Mouse (Mus musculus) heart, postnatal 0 days (tissue): ENCODE measurements at regions not wholly inside any gene's neighbourhood (a gene's known extent, or its start where the extent isn't known, plus 50 kb on each side); places are given as distances from the start of the nearest gene placed in this dataset.

ENCODE experiments used
- ATAC-seq: fragments of 200-750 bp; cut with Nextera tagmentation; 2 replicates; pipeline ENCODE4 v1.8.0; 2017; ENCODE audit warnings: low read depth, moderate number of reproducible peaks, moderate library complexity; ENCODE audit not compliant: insufficient read depth
- DNase-seq: peaks from one replicate; pipeline ENCODE4 v3.0.0-alpha.2; 2016; ENCODE audit warnings: low spot score
- H3K27ac ChIP-seq: fragments of 300-500 bp; sonication (generic); 2 replicates; pipeline ENCODE4 v1.5.1; 2014; ENCODE audit warnings: low read depth, mild to moderate bottlenecking
- H3K27me3 ChIP-seq: fragments of 300-500 bp; sonication (generic); 2 replicates; pipeline ENCODE4 v1.6.1; 2014; ENCODE audit warnings: low read length, mixed read lengths; ENCODE audit not compliant: control insufficient read depth, insufficient read depth
- H3K36me3 ChIP-seq: fragments of 300-500 bp; sonication (generic); replicated peaks from 2 replicates; pipeline ENCODE4 v1.6.1; 2014; ENCODE audit warnings: low read length, mixed read lengths; ENCODE audit not compliant: control insufficient read depth, insufficient read depth
- H3K4me1 ChIP-seq: fragments of 300-500 bp; sonication (generic); 2 replicates; pipeline ENCODE4 v1.6.1; 2014; ENCODE audit warnings: antibody characterized with exemption; ENCODE audit not compliant: control insufficient read depth, insufficient read depth
- H3K4me2 ChIP-seq: fragments of 300-500 bp; sonication (generic); 2 replicates; pipeline ENCODE4 v1.6.1; 2014; ENCODE audit warnings: low read depth, mild to moderate bottlenecking, low read length, moderate library complexity
- H3K4me3 ChIP-seq: fragments of 300-500 bp; sonication (generic); 2 replicates; pipeline ENCODE4 v1.5.1; 2014; ENCODE audit warnings: low read depth, low read length
- H3K9ac ChIP-seq: fragments of 300-500 bp; sonication (generic); replicated peaks from 2 replicates; pipeline ENCODE4 v1.6.1; 2014; ENCODE audit warnings: low read depth, low read length, mixed read lengths
- H3K9me3 ChIP-seq: fragments of 300-500 bp; sonication (generic); replicated peaks from 2 replicates; pipeline ENCODE4 v1.6.1; 2016; ENCODE audit warnings: low read length; ENCODE audit not compliant: control insufficient read depth
- CTCF ChIP-seq: IDR thresholded peaks from 2 replicates; pipeline ENCODE4 v1.5.1; 2016; ENCODE audit warnings: antibody characterized with exemption, control low read depth, low read depth
- EP300 ChIP-seq: IDR thresholded peaks from 2 replicates; pipeline ENCODE4 v1.6.1; 2016; ENCODE audit warnings: antibody characterized with exemption, low read depth
- WGBS: fragments of 180-500 bp; shearing (Covaris S2); extraction: QIAGEN DNeasy Blood & Tissue Kit; methylation state at CpG from one replicate; pipeline ENCODE4 v1.1.7; 2014; 5-methylcytosine and 5-hydroxymethylcytosine counted together

- Histone ChIP-seq H3K4me3 (no peak overlapping the region), H3K4me1 (peaks cover 22% of the 10 kb centered on the region), H3K36me3 (no peaks in the 10 kb centered on the region), H3K27me3 (no peaks in the 10 kb centered on the region), H3K4me2 (no peak overlapping the region), H3K9ac (no peak overlapping the region), H3K9me3 (no peaks in the 10 kb centered on the region), H3K27ac (peak overlapping the region; percentile 72)
- 46% methylated on average over 2 of the region's 2 CpGs for WGBS
- DNase-seq (peak; percentile 71), ATAC-seq (peak; percentile 78)
- no peak for TF ChIP-seq CTCF
- no peak for TF ChIP-seq EP300
Observed at GRCm38 (mm10) chr13:112160173-112160641, 128.0 kb upstream of the Ankrd55 start.

GRCm38 (mm10) chr13:112160726-112161125 is 127.5 kb upstream of the Ankrd55 start:
- H3K36me3 ChIP-seq, result no peaks in the 10 kb centered on the region
- peaks cover 22% of the 10 kb centered on the region for H3K4me1 ChIP-seq
- ATAC-seq (no peak), DNase-seq (no peak)
- 65% methylated on average over 2 of the region's 2 CpGs for WGBS
- H3K9me3 ChIP-seq, result no peaks in the 10 kb centered on the region
- H3K4me3 ChIP-seq, result no peak overlapping the region
- H3K27me3 ChIP-seq, result no peaks in the 10 kb centered on the region
- TF ChIP-seq CTCF (no peak), EP300 (no peak)
- no peak overlapping the region for H3K4me2 ChIP-seq
- 0 out of 2 replicates have a peak overlapping the region, but pooled peaks have one; percentile 72 for H3K27ac ChIP-seq
- H3K9ac ChIP-seq, result no peak overlapping the region

GRCm38 (mm10) chr13:112161886-112162285 is 126.4 kb upstream of the Ankrd55 start:
- ATAC-seq (no peak), DNase-seq (no peak)
- H3K4me2 ChIP-seq, result no peak overlapping the region
- peaks cover 22% of the 10 kb centered on the region for H3K4me1 ChIP-seq
- no peak overlapping the region for H3K4me3 ChIP-seq
- H3K27me3 ChIP-seq, result no peaks in the 10 kb centered on the region
- TF ChIP-seq CTCF (no peak), EP300 (no peak)
- WGBS, result 88% methylated on average over 2 of the region's 2 CpGs
- no peaks in the 10 kb centered on the region for H3K9me3 ChIP-seq
- no peak overlapping the region for H3K9ac ChIP-seq
- no peaks in the 10 kb centered on the region for H3K36me3 ChIP-seq
- H3K27ac ChIP-seq, result no peak overlapping the region

- Histone ChIP-seq H3K36me3 (no peaks in the 10 kb centered on the region), H3K4me2 (no peak overlapping the region), H3K27me3 (no peaks in the 10 kb centered on the region), H3K9ac (no peak overlapping the region), H3K4me1 (0 out of 2 replicates have a peak, but pooled peaks cover 4% of the 10 kb centered on the region), H3K9me3 (no peaks in the 10 kb centered on the region), H3K4me3 (no peak overlapping the region), H3K27ac (no peak overlapping the region)
- 74% methylated on average over 2 of the region's 2 CpGs for WGBS
- TF ChIP-seq EP300, result no peak
- TF ChIP-seq CTCF, result no peak
- ATAC-seq, result no peak
- no peak for DNase-seq
Observed at GRCm38 (mm10) chr13:112165921-112166320, 122.3 kb upstream of the Ankrd55 start.

GRCm38 (mm10) chr13:112166338-112166802 is 121.9 kb upstream of the Ankrd55 start:
- H3K9ac ChIP-seq, result no peak overlapping the region
- no peaks in the 10 kb centered on the region for H3K4me1 ChIP-seq
- H3K4me3 ChIP-seq, result no peak overlapping the region
- 68% methylated on average over 10 of the region's 10 CpGs for WGBS
- H3K4me2 ChIP-seq, result no peak overlapping the region
- no peak for TF ChIP-seq CTCF
- TF ChIP-seq EP300, result no peak
- H3K27ac ChIP-seq, result no peak overlapping the region
- DNase-seq, result no peak
- H3K36me3 ChIP-seq, result no peaks in the 10 kb centered on the region
- no peak for ATAC-seq
- no peaks in the 10 kb centered on the region for H3K27me3 ChIP-seq
- no peaks in the 10 kb centered on the region for H3K9me3 ChIP-seq

GRCm38 (mm10) chr13:112168468-112168867 is 119.8 kb upstream of the Ankrd55 start:
- Histone ChIP-seq H3K4me3 (no peak overlapping the region), H3K9me3 (no peaks in the 10 kb centered on the region), H3K4me2 (no peak overlapping the region), H3K4me1 (no peaks in the 10 kb centered on the region), H3K27me3 (no peaks in the 10 kb centered on the region), H3K36me3 (no peaks in the 10 kb centered on the region), H3K9ac (no peak overlapping the region), H3K27ac (no peak overlapping the region)
- DNase-seq, result no peak
- WGBS, result 70% methylated on average over 3 of the region's 3 CpGs
- ATAC-seq, result no peak
- no peak for TF ChIP-seq CTCF
- no peak for TF ChIP-seq EP300
